Mouse (Mus musculus) G1E-ER4 (cell line): ENCODE data around the gene Hoxa1. TPM values are rescaled to one million over a fixed set of nuclear protein-coding genes. Genes with fewer than 3 reads are reported as not detected.

Source experiments
- GATA1 ChIP-seq: IDR thresholded peaks from one replicate; pipeline ENCODE4 v1.8.0; 2012; ENCODE audit warnings: low read length, inconsistent platforms
- polyA plus RNA-seq: library from polyadenylated mRNA; stranded (reverse); fragments of >175 nt; gene quantifications from 2 replicates; pipeline ENCODE4 v1.2.3, GENCODE M21; 2012

Gene Hoxa1
- polyA plus RNA-seq, 1 experiment: not detected

- TF ChIP-seq GATA1: no peak
Observed at GRCm38 (mm10) chr6:52121173-52121572, 36.9 kb downstream of the Hoxa1 start.

GRCm38 (mm10) chr6:52118903-52119635, 39.0 kb downstream of the Hoxa1 start:
- no peak for TF ChIP-seq GATA1

- no peak for TF ChIP-seq GATA1
Observed at GRCm38 (mm10) chr6:52115899-52116298, 42.2 kb downstream of the Hoxa1 start.

GRCm38 (mm10) chr6:52111846-52112245, 46.3 kb downstream of the Hoxa1 start:
- TF ChIP-seq GATA1: no peak

GRCm38 (mm10) chr6:52107400-52107799, 50.7 kb downstream of the Hoxa1 start:
- no peak for TF ChIP-seq GATA1

- no peak for TF ChIP-seq GATA1
Observed at GRCm38 (mm10) chr6:52106716-52107115, 51.4 kb downstream of the Hoxa1 start.

GRCm38 (mm10) chr6:52106178-52106577, 51.9 kb downstream of the Hoxa1 start:
- no peak for TF ChIP-seq GATA1

Other genes starting within 250 kb of the Hoxa1 start
- gene Skap2, start 145.8 kb downstream of the Hoxa1 start, polyA plus RNA-seq: 2.6 and 2.9 TPM in 2 replicates
- not detected in 2 replicates for gene Hoxa2, start 6.5 kb upstream of the Hoxa1 start, polyA plus RNA-seq
- gene 5730596B20Rik, start 19.2 kb upstream of the Hoxa1 start, polyA plus RNA-seq: not detected in 2 replicates
- not detected in 2 replicates for gene Hoxa4, start 33.4 kb upstream of the Hoxa1 start, polyA plus RNA-seq
- not detected in 2 replicates for gene Hoxa5, start 46.3 kb upstream of the Hoxa1 start, polyA plus RNA-seq
- not detected in 2 replicates for gene Hoxa6, start 50.4 kb upstream of the Hoxa1 start, polyA plus RNA-seq
- gene Hoxa3, start 55.0 kb upstream of the Hoxa1 start, polyA plus RNA-seq: not detected in 2 replicates
- gene Gm28308, start 55.0 kb upstream of the Hoxa1 start, polyA plus RNA-seq: not detected in 2 replicates
- gene Hoxa7, start 63.5 kb upstream of the Hoxa1 start, polyA plus RNA-seq: not detected in 2 replicates
- gene Hoxa9, start 72.8 kb upstream of the Hoxa1 start, polyA plus RNA-seq: not detected in 2 replicates
- not detected in 2 replicates for gene Hoxa10, start 82.5 kb upstream of the Hoxa1 start, polyA plus RNA-seq
- not detected in 2 replicates for gene Hoxa11, start 87.5 kb upstream of the Hoxa1 start, polyA plus RNA-seq
- gene Hoxa13, start 102.6 kb upstream of the Hoxa1 start, polyA plus RNA-seq: not detected in 2 replicates
- gene Evx1, start 155.2 kb upstream of the Hoxa1 start, polyA plus RNA-seq: not detected in 2 replicates